9 mouse cellular contexts compared by ENCODE assay signal in genomic region chr10:76725682-76726285, GRCm38 (mm10). TPM values are rescaled to one million over a fixed set of nuclear protein-coding genes. Genes with fewer than 3 reads are reported as not detected.
DNase-seq lines count a peak whose midpoint lies in the region; ATAC-seq and TF ChIP-seq lines count a peak whose summit lies in the region.
"Had no signal": no experiment of that assay in that cellular context is flagged by ENCODE, and none has a peak within 500 bp of the region (broad histone marks: within the 10 kb centered on the region; RNA-seq: fewer than 3 reads in every experiment).

Col6a1 (minus strand) TSS chr10:76726168.

- peaks cover 17% of the 10 kb centered on the region; the same call in 1 of the 2 replicates for H3K36me3 ChIP-seq in intestine, postnatal 0 days (ENCODE audit: control insufficient read depth, insufficient read depth)
- H3K36me3 ChIP-seq in liver, embryonic 15.5 days (replicated peaks) = no peaks in the 10 kb centered on the region

- TF ChIP-seq CTCF in intestine, postnatal 0 days (IDR thresholded peaks at IDR 0.05; ENCODE audit: low read depth) = no peak

- no peaks in the 10 kb centered on the region for H3K4me1 ChIP-seq in intestine, postnatal 0 days (replicated peaks; ENCODE audit: control insufficient read depth, insufficient read depth, low read length)
- no peaks in the 10 kb centered on the region for H3K4me1 ChIP-seq in liver, embryonic 15.5 days (replicated peaks)

- peak within 1 kb of the TSS; percentile 44 for H3K4me3 ChIP-seq in intestine, postnatal 0 days (ENCODE audit: low read depth, low read length)
- H3K4me3 ChIP-seq in liver, embryonic 15.5 days (replicated peaks) = 0 out of 2 replicates have a peak within 1 kb of the TSS, but pooled peaks have one; percentile 5
- H3K4me3 ChIP-seq: megakaryocyte, embryonic 14.5 days had no signal

- H3K4me2 ChIP-seq in intestine, postnatal 0 days (replicated peaks; ENCODE audit: low read depth) = peak within 1 kb of the TSS; percentile 60
- peak within 1 kb of the TSS; percentile 2; the same call in 1 of the 2 replicates for H3K4me2 ChIP-seq in liver, embryonic 15.5 days

- DNase-seq in kidney, adult 18-20 months = peak; percentile 3
- no peak for DNase-seq in kidney, adult 9 months
- no peak for DNase-seq in adrenal gland, postnatal 4 days (ENCODE audit: low spot score in 2 of 2)
- no peak for DNase-seq in gonadal fat pad, adult 2 months (ENCODE audit: low read depth)
- peak; percentile 79 for DNase-seq in retina, postnatal 1 day
- DNase-seq in cerebellum, adult 8-10 months = no peak

- 32% methylated on average over 9 of the region's 9 CpGs for WGBS in intestine, postnatal 0 days
- WGBS in liver, embryonic 15.5 days (ENCODE audit: insufficient replicate concordance) = 31% methylated on average over 9 of the region's 9 CpGs

- peak within 1 kb of the TSS; percentile 41; the same call in 1 of the 2 replicates for H3K27ac ChIP-seq in intestine, postnatal 0 days (ENCODE audit: low read depth, low read length)
- H3K27ac ChIP-seq in liver, embryonic 15.5 days (replicated peaks) = no peak within 1 kb of the TSS

- H3K9me3 ChIP-seq in intestine, postnatal 0 days (ENCODE audit: control insufficient read depth) = no peaks in the 10 kb centered on the region
- no peaks in the 10 kb centered on the region for H3K9me3 ChIP-seq in liver, embryonic 15.5 days (replicated peaks)
- H3K9me3 ChIP-seq: megakaryocyte, embryonic 14.5 days had no signal

- H3K27me3 ChIP-seq in intestine, postnatal 0 days (replicated peaks; ENCODE audit: control insufficient read depth, insufficient read depth, low read length) = no peaks in the 10 kb centered on the region
- 0 out of 2 replicates have a peak, but pooled peaks cover 3% of the 10 kb centered on the region for H3K27me3 ChIP-seq in liver, embryonic 15.5 days

- ATAC-seq in intestine, postnatal 0 days = peak; percentile 37; the same call in 1 of the 2 replicates
- no peak for ATAC-seq in liver, embryonic 15.5 days (ENCODE audit: insufficient read depth)

- H3K9ac ChIP-seq in intestine, postnatal 0 days (ENCODE audit: low read depth, low read length) = peak within 1 kb of the TSS; percentile 54
- H3K9ac ChIP-seq in liver, embryonic 15.5 days = no peak within 1 kb of the TSS

RNA-seq across cellular contexts. Expression of gene Col6a1, which starts in this region (rescaled TPM):
- 100 to 1,000 TPM; 363 to 367 TPM for total RNA-seq in adrenal gland, postnatal 4 days (2021)
- 316 and 385 TPM in 2 replicates for polyA plus RNA-seq in gonadal fat pad, adult 2 months (2012; rRNA removed)
- polyA plus RNA-seq in intestine, postnatal 0 days (2015; fragmentation: Nextera tagmentation; extraction: Ambion mirVana) = 112 and 113 TPM in 2 replicates
- 10.8 and 11.4 TPM in 2 replicates for polyA plus RNA-seq in liver, embryonic 15.5 days (2015; fragmentation: Nextera tagmentation; extraction: Ambion mirVana)

Comparison
In these comparisons a context has a peak if more than half of its experiments do, and no peak if none do; other contexts are left out.
1. DNase-seq: peak in kidney, adult 18-20 months (single experiment) and retina, postnatal 1 day (single experiment); none in kidney, adult 9 months (single experiment), adrenal gland, postnatal 4 days (0 of 2), gonadal fat pad, adult 2 months (single experiment) and cerebellum, adult 8-10 months (single experiment).